Mouse (Mus musculus) lung, postnatal 0 days (tissue): ENCODE measurements around the gene March11. TPM values are rescaled to one million over a fixed set of nuclear protein-coding genes. Genes with fewer than 3 reads are reported as not detected.

Source experiments
- ATAC-seq: fragments of 200-750 bp; cut with Nextera tagmentation; 2 replicates; pipeline ENCODE4 v1.8.0; 2017; ENCODE audit warnings: moderate library complexity
- DNase-seq: peaks from one replicate; pipeline ENCODE4 v3.0.0-alpha.2; 2016; ENCODE audit warnings: low spot score
- H3K27ac ChIP-seq: fragments of 300-500 bp; sonication (generic); 2 replicates; pipeline ENCODE4 v1.5.1; 2014; ENCODE audit warnings: antibody characterized with exemption, mild to moderate bottlenecking, low read length, mixed read lengths
- H3K27me3 ChIP-seq: fragments of 300-500 bp; sonication (generic); replicated peaks from 2 replicates; pipeline ENCODE4 v1.6.1; 2014; ENCODE audit warnings: low read length, mixed read lengths; ENCODE audit not compliant: insufficient read depth
- H3K36me3 ChIP-seq: fragments of 300-500 bp; sonication (generic); 2 replicates; pipeline ENCODE4 v1.6.1; 2014; ENCODE audit warnings: low read length, mixed read lengths; ENCODE audit not compliant: insufficient read depth
- H3K4me1 ChIP-seq: fragments of 300-500 bp; sonication (generic); 2 replicates; pipeline ENCODE4 v1.6.1; 2014; ENCODE audit warnings: antibody characterized with exemption, low read depth, low read length, mixed read lengths; ENCODE audit not compliant: insufficient read depth
- H3K4me2 ChIP-seq: fragments of 300-500 bp; sonication (generic); replicated peaks from 2 replicates; pipeline ENCODE4 v1.6.1; 2014; ENCODE audit warnings: low read depth, mild to moderate bottlenecking, low read length, moderate library complexity, mixed read lengths
- H3K4me3 ChIP-seq: fragments of 300-500 bp; sonication (generic); 2 replicates; pipeline ENCODE4 v1.5.1; 2014; ENCODE audit warnings: low read depth, low read length
- H3K9ac ChIP-seq: fragments of 300-500 bp; sonication (generic); replicated peaks from 2 replicates; pipeline ENCODE4 v1.6.1; 2014; ENCODE audit warnings: low read depth, mild to moderate bottlenecking
- H3K9me3 ChIP-seq: fragments of 300-500 bp; sonication (generic); 2 replicates; pipeline ENCODE4 v1.6.1; 2016; ENCODE audit warnings: low read length, mixed read lengths
- CTCF ChIP-seq: IDR thresholded peaks from 2 replicates; pipeline ENCODE4 v1.5.1; 2016; ENCODE audit warnings: antibody characterized with exemption, mild to moderate bottlenecking
- EP300 ChIP-seq: IDR thresholded peaks from 2 replicates; pipeline ENCODE4 v1.6.1; 2016; ENCODE audit warnings: antibody characterized with exemption, mild to moderate bottlenecking, control low read depth
- WGBS: fragments of 180-500 bp; shearing (Covaris S2); extraction: QIAGEN DNeasy Blood & Tissue Kit; methylation state at CpG from one replicate; pipeline ENCODE4 v1.1.7; 2014; 5-methylcytosine and 5-hydroxymethylcytosine counted together
- polyA plus RNA-seq: library from polyadenylated mRNA; unstranded; fragments of >200 nt; fragmentation: Nextera tagmentation; extraction: Ambion mirVana; gene quantifications from 2 replicates; pipeline ENCODE4 v1.2.1, GENCODE M21; 2015

March11 gene
- polyA plus RNA-seq, 1 experiment from 2014 or later, result not detected

- no peaks in the 10 kb centered on the region for H3K36me3 ChIP-seq
- no peak for ATAC-seq
- no peak overlapping the region for H3K27ac ChIP-seq
- WGBS, result 55% methylated on average over 2 of the region's 2 CpGs
- TF ChIP-seq CTCF (no peak), EP300 (no peak)
- H3K4me2 ChIP-seq, result no peak overlapping the region
- H3K4me3 ChIP-seq, result no peak overlapping the region
- peak; percentile 7 for DNase-seq
- H3K9me3 ChIP-seq, result no peaks in the 10 kb centered on the region
- no peak overlapping the region for H3K9ac ChIP-seq
- H3K27me3 ChIP-seq, result no peaks in the 10 kb centered on the region
- no peaks in the 10 kb centered on the region for H3K4me1 ChIP-seq
Observed at GRCm38 (mm10) chr15:26432676-26433075, 123.8 kb downstream of the March11 start.

- Histone ChIP-seq H3K36me3 (no peaks in the 10 kb centered on the region), H3K4me1 (no peaks in the 10 kb centered on the region), H3K4me2 (no peak overlapping the region), H3K27me3 (no peaks in the 10 kb centered on the region), H3K27ac (no peak overlapping the region), H3K9me3 (no peaks in the 10 kb centered on the region), H3K4me3 (no peak overlapping the region), H3K9ac (no peak overlapping the region)
- WGBS, result 59% methylated on average over 7 of the region's 7 CpGs
- ATAC-seq, result peak; percentile 32; the same call in 1 of the 2 replicates
- TF ChIP-seq EP300 (no peak), CTCF (no peak)
- peak; percentile 63 for DNase-seq
Observed at GRCm38 (mm10) chr15:26435725-26436124, 126.9 kb downstream of the March11 start.

- Histone ChIP-seq H3K27ac (no peak overlapping the region), H3K4me1 (no peaks in the 10 kb centered on the region), H3K36me3 (no peaks in the 10 kb centered on the region), H3K4me2 (no peak overlapping the region), H3K9ac (no peak overlapping the region), H3K27me3 (no peaks in the 10 kb centered on the region), H3K4me3 (no peak overlapping the region), H3K9me3 (no peaks in the 10 kb centered on the region)
- TF ChIP-seq EP300 (no peak), CTCF (no peak)
- ATAC-seq, result no peak
- peak; percentile 11 for DNase-seq
- 44% methylated on average over 2 of the region's 2 CpGs for WGBS
Observed at GRCm38 (mm10) chr15:26437113-26437512, 128.3 kb downstream of the March11 start.
